Mouse (Mus musculus): ENCODE results near the gene Nip7.

GRCm38 (mm10) chr8:107007795-107008194 is 48.9 kb upstream of the Nip7 start:
- TF ChIP-seq CTCF (IDR thresholded peaks at IDR 0.05; ENCODE audit: low read depth) (no peak), EP300 (IDR thresholded peaks at IDR 0.05; ENCODE audit: low read depth) (no peak)
